Mouse (Mus musculus) kidney, postnatal 10 days (tissue): ENCODE data around the gene Pigh.

Experiments
- DNase-seq: peaks from one replicate; pipeline ENCODE4 v3.0.0; 2021; ENCODE audit warnings: mixed read lengths

Pigh gene

DNA sequence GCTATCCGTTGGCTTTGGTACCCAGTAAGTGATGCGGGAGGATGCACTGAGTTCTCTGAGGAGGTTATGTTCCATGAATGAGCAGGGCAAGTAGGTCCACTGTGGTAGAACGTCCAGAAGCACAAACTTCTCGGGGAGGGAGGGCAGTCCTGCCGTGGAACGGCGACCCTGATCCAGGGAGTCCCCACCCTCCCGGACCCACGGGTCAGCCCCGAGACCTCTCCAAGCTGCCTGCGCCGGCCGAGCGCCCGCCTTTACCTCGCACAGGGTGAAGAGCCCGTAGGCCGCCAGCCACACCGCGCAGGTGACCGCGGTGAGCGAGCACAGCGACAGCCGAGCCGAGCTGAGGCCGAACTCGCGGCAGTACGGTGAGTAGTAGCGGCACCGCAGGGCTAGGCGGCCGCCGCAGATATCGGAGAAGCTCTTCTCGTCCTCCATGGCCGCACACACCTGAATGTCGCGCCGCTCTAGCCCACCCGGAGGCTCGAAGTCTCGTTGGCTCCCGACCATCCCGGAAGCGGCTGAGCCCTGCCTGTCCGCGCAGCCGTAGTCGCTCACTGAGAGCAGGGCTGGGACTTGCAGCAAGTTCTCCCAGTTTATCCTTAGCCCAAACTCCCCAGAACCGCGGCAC lies at the start of gene Pigh:
TSS of gene Pigh (minus strand) at position 470 of the 631 bp plus-strand sequence.
- DNase-seq, result peak; percentile 93

DNA sequence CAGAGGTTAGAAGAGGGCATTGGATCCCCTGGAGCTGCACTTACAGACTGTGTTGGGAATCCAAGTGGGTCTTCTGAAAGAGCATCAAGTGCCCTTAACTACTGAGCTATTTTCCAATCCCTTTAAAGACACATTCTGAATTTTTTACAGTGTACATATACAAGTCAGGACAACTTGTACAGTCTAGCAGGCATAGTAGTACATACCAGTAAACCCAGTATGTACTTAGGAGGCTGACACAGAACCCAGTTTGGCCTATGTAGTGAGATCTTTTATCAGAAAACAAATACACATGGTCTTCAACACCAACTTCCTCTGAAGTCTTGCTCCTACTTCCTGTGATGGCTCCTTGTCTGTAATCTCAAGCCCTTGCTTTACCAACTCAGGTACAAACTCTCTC lies 49.5 kb upstream of the Pigh start:
- no peak for DNase-seq

DNA sequence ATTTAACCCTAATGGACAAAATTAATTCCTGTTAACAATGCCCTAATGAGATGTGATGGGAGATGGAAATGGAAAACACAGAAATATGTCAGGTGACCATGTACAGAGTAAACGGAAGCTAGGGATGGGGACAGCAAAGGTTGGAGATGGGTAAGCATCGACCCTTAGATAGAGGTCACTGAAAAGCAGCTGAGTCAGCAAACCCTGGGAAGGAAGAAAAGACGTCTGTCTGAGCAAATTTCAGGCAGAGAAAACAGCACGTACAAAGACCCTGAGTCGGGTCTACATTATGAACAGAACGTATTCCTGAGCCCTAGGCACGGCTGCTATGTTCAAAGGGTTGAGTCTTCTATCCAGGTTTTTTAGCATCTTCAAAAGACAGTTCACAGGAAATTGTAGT lies 47.5 kb upstream of the Pigh start:
- DNase-seq, result no peak

DNA sequence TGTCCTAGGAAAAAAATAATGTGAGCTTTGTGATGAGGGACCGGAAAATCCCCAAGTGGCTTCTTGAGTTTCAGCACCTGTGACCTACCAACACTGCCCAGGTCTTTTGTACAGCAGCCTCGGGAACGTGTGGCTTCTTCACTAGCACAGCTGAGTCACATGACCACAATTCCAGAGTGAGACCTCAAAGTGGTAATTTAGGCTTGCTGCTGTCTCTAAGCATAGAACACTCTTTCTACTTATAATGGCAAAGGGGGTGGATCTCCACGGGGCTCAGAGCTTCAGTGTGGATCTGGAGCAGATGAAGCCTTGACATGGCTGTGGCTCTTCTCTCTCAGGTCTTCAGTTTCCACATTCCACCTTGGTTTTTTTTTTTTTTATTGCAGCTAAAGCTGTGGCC lies 45.7 kb upstream of the Pigh start:
- DNase-seq, result no peak

DNA sequence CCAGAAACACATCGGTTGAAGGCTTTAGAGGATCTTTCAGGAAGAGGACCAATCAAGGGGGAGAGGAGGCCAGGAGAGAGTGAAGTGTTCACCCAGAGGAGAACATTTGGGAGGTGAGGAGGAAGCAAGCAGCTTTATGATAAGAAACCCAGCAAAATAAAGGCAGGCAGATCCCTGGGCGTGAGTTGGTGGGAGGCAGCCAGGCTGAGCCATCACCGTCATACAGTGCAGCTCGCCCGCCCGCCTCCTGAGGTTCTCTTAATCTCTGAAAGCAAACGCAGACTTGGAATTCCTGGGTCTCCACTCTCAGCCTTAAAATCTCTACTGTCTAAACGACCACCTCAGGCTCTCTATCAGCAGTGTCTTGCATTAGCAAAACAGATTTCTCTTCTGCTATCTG lies 45.2 kb upstream of the Pigh start:
- no peak for DNase-seq

DNA sequence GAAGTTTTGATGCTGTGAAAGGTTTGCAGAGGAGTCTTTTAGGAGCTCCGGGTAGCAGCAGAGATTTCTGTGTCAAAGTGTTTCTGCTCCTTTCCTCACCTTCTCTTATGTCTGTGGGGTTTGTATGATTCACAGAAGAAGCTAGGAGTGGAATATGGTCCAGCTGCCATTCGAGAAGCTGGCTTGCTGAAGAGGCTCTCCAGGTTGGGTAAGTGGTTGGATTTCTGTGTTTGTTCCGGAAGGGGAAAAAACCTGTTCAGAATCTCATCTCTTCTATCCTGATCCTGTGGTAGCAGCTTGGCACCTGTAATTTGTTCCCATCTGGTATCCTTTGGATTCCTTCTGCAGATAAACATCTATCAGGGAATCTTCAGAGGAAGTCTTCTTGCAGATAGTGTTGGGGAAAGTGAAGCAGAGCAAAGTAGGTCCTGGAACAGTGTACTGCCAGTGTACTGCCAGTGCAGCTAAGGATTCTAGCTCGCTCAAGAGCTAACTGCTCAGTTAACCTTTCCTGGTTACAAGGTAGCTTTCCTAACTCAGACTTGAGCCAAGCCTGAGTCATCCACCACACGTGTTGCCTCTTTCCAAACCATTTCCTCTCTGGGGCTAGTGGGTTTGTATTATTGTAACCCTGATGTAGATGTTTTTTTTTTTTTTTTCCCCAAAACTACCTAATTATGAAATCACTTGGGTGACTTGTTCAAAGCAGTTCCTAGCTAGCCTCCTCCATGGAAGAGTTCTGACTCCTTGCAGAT lies 42.4 kb upstream of the Pigh start:
- DNase-seq, result no peak

DNA sequence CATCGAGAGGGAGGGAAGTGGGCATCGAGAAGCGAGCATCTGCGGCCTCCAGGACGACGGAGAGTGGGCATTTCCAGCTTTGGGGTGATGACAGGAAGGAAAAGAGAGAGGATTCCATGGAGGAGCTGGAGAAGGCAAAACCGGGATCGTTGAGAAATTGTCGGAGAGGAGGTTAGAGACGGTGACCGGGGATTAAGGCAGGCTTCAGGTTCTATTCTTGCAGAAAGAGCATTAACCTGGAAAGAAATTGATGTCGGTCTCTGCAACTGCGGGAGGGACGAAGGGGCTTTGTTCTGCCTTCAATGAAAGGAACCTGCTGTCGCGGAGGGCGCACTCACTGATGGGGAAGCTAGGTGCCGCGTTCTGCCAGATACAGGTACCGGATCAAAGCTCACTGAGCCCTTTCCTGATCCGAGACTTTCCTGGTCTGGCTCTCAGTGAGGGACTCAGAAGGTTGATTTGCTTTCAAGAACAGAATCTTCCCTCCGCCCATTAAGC lies 41.8 kb upstream of the Pigh start:
- no peak for DNase-seq

DNA sequence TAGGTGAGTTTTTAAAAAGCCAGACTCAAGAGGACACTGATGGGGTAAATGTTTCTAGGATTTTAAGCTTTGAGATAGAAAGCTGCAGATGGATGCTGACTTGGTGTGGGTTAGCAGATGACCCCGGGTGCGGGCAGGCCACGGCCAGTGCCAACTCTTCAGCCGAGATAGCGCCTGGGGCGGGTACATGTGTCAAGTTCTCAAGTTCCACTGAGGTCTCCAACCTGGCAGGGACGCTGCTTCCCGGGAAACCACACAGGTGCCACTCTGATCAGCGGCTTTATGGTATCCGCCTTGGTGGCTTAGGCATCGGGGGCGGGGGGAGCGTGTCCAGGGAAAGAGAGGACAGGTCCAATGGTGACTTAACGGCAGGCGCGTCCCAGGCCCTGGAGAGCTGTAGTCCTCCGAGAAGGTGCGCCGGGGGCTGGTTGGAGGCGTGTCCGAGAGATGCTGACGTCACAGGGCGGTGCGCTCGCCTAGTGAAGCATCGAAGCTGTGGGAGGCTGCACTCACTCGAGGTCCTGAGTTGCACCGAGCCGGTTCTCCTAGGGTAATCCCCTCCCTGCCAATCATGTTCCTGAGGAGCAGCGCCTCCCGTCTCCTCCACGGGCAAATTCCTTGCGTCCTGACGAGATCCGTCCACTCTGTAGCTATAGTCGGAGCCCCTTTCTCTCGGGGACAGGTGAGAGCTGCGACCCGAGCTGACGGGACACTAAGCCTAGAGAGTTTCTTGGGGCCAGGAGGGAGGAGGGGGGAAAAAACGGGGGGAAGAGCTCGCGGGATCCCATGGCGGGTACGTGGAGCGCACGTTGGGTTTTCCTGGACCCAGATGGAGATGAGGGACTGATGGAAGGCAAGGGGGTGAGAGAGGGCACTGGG lies 41.1 kb upstream of the Pigh start, which contains the start of gene Arg2:
TSS of gene Arg2 (plus strand) at position 479 of the 879 bp plus-strand sequence.
- DNase-seq, result peak; percentile 85

DNA sequence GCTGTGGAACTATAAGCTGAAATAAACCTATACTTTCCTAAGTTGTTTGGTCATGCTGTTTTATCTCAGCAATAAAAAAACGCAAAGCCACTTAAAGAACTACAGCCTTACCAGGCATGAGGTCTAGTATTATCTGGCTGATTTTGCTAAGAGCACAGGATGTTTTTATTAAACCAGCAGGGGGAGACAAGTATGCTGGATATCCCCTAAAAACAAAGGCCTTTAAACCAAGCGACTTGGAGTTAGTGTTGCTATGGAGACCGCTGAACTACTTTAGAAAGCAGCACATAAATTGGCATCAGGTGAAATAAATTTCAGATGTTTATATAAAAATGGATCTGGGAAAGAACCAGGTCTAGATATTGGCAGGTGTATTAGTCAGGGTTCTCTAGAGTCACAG lies 33.4 kb upstream of the Pigh start:
- DNase-seq, result no peak

DNA sequence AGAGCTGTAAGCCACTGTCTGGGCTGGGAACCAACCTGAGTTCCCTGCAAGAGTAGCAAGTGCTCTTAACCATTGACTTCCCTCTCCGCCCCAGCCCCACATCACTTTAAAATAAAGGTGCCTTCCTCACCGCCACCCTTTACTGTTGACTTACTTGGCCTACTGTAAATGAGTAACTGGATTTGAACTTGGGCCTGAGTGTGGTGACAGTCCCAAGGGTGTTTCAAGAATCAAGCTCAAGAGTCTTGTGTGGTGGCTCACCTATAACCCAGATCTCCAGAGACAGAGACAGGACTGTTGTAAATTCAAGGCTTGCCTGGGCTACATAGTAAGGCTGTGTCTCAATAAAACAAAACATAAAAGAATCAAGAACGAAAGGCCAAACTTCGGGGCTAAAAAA lies 29.5 kb upstream of the Pigh start:
- DNase-seq, result no peak

DNA sequence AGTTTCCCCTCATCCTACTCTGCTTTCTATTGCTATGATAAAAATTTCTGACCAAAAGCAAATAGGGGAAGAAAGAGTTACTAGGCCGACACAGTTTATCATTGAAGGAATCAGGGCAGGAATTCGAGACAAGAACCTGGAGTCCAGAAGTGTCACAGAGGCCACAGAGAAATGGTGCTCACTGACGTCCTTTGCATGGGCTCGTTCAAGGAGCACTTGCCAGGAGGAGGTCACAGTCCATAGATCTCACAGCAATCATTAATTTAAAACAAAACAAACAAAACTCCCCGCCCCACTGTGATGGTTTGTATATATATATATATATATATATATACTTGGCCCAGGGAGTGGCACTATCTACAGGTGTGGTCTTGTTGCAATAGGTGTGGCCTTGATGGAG lies 15.9 kb upstream of the Pigh start:
- DNase-seq, result peak; percentile 14

DNA sequence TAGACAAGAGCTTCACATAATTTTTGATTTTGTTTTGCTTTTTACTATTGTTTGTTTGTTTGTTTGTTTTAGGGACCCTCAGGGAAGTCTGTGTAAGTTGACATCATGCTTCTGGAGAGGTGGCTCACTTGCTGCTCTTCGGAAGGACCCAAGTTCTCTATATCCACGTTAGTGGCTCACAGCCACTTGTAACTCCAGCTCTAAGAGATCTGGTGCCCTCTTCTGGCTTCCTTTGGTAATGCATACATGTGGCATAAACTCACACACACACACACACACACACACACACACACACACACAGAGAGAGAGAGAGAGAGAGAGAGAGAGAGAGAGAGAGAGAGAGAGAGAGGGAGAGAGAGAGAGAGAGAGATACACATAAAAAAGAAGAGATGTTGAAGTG lies 15.1 kb upstream of the Pigh start:
- DNase-seq, result no peak

DNA sequence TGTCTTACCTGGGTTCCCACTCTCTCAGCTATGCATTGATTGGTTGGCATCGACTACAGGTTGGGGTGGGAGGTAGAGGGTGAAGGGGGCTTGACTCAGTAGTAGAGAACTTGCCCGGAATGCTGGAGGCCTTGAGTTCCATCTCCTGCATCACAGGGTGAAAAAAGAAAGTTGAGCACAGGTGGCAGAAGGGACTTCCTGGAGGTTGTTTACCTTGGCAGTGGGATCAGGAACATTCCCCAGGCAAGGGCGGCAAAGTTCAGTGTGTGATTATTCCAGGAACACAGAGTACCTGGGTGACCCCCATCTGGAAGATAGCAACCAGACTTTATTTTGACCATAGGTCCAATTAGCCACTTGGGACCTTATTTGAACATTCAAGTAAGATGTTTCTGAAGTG lies 14.3 kb upstream of the Pigh start:
- peak; percentile 14 for DNase-seq

DNA sequence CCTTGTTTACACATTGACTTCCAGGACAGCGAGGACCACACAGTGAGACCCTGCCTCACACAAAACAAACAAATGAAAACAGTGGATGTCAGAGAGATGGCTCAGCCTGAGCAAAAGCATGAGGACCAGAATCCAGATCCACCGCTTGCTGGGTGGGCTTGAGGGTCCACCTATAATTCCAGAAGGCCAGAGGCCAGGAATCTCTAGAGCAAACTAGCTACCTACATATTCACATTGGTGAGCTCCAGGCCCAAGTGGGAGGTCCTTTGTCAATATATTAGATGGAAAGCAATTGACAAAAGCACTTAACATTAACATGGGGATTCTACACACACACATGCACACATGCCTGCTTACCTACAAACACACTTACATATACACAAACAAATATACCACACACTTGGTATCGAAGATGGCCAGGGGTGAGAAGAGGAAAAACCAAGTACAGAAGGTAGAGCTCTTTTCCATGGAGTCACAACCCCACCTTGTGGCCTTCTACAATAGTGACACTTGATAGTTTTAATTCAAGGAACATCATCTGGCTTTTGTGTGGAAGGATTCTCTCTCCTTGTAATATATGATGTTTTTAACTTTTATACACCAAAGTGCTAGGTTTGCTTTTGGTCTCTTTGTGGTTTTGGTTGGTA lies 7.8 kb upstream of the Pigh start:
- DNase-seq, result peak; percentile 57

DNA sequence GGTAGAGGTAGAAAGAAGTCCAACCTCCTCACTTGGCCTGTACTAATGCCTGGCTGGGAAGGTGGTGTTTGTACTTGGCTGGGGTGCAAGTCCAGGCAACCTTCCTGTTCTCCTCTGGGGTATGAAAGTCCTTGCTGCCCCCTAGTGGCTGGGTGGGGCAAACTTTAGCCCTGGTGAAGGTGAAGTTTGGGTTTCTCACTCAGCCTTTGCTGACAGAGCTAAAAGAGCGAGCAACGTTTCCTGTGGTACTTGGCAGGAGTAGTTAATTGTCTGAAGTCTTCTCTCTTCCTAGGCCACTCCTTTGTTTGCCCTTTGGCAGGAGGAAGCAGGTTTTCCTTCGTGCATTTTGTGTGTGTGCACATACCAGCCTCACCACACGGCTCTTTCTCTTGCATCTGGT lies 3.1 kb upstream of the Pigh start:
- peak; percentile 66 for DNase-seq

DNA sequence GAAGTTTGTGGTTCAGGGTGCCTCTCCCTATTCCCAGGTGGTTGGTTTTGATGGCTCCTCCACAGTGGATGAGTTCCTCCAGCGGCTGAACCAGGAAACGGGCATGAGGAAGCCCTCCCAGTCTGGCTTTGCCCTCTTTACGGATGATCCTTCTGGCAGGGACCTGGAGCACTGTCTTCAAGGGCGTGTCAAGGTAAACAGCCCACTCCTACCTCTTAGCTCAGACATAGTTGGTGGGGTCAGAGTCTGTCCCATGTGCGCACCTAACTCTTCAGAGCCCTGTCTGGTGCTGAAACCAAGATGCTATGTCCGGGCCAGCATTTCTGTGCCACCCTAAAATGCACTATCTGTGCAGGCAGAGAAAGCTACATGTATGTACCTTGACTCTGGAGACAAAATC lies 16.1 kb downstream of the Pigh start:
- no peak for DNase-seq

DNA sequence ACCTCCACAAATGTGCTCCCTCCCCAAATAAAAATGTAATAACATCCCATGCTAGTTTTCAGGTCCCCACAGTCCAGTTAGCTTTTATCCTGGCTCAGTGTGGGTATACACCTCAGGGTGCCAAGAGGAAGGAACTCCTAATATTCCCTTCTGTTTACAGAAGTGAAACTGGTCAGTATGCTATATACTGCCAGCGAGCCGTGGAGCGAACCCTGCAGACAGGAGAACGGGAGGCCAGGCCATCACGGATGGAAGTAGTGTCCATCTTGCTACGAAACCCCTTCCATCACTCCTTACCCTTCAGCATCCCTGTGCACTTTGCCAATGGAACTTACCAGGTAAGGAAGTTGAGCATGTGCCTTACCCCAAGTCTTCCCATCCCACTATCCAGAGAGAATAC lies 16.9 kb downstream of the Pigh start:
- no peak for DNase-seq

DNA sequence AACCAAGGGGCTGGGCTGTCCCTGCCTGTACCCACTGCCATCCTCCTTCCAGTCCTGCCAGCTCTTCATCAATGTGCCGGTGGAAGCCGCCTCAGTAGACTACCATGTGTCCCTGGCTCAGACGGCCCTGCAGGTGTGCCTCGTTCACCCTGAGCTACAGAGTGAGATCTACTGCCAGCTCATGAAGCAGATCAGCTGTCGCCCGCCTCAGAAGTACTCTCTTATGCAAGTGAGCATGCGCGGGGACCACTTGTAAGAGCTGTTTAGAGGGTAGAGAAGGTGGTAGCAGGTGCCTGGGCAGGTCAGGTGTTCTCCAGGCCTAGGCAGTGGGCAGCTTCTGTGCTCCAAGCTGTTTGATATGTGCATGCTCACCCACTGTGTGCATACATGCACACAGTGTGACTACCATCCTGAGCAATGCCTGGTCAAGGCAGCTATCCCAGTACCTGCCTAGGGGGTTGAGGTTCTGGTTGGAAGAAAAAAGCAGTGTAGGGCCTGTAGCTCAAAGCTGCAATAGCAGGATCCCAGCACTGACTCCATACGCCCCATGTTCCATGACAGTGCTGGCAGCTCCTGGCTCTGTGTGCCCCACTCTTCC lies 18.6 kb downstream of the Pigh start:
- no peak for DNase-seq

DNA sequence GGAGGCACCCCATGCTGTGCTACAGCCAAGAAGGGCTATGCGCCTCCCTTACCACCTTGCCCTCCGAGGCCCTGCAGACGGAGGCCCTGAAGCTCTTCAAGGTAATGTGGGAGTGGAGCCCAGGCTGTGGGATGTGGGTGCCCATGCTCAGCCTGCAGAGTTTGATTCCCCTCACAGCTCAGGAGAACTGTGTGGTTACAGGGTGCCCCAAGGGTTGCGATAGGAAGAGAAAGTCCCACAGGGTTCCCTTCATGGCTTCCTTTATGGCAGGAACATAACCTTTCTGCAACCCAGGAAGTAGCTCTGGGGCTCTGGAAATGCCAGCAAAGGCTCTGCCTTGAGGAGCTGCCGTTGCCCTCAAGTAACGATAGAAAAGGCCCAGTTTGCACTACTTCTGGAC lies 19.5 kb downstream of the Pigh start:
- DNase-seq, result no peak

DNA sequence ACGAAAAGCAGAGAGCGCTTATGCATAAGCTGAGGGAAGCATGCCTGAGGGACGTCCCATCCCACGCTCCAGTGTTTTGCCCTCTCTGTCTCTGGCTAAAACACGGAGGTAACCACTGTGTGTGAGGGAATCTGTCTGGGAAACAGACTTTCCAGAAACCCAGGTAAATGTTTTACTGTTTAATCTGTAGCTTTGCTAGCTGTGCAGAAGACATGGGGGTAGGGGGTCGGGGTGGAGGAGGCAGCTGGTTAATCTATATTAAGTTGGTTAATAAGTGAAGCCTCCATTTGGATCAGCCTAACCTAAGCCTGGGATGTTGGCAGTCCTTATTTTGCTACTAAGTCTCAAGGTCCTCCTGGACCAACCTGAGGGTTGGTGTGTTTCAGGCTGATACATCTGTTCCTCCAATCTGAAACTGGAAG lies 20.3 kb downstream of the Pigh start:
- DNase-seq, result peak; percentile 45

DNA sequence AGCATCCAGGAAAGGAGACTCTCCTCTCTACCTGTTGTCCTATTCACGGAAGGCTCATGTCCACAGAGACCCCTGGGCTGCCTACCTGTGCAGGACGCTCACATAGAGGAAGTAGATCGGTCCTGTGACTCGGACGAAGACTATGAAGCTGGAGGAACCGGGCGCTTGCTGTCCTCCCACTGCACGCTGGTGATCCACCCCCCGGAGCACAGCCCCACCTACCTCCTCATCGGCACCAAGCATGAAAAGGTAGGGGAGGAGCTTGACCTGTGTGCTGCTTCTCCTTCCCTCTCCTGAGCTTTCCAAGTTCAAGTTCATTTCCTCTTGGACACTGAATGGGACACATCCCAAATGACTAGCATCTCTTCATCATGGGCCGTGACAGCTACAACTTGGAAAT lies 21.1 kb downstream of the Pigh start:
- DNase-seq, result peak; percentile 60

DNA sequence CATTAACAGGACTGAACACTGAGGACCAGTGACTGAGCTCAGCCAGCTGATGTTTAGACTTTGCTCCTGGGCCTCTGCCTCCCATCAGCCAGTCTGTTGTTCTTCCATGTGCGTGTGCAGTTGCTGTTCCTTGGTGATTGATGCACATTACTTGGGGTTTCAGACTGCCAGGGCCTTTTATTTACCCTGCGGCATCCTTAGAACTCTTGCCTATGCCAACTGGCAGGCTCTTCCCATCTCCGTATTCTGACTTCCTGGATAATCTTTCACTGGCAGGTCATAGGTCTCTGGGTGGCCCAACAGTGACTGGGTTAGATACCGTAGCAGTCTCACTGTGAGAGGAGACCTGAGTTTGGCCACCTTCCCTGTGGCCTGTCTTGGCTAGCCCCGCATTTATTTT lies 21.9 kb downstream of the Pigh start:
- DNase-seq, result no peak

DNA sequence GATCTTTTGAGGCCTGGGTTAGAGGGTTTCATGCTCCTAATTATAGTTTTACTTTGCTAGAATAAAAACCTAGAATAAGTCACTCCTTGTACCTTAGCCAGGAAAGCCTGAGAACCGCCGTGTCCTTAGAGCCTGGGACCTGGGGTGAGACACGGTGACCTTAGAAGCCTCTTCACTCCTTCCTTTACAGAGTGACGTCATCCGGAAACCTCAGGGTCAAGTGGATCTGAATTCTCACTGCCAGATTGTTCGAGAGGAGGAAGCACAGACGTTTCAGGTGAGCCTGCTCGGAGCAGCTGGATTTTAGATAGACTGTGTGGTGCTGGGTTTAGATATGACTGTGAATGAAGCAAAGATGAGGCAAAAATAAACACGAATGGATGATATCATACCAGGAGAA lies 23.0 kb downstream of the Pigh start:
- no peak for DNase-seq
